ENCODE assay signal across 8 mouse cellular contexts in genomic region chrX:36195736-36196525, GRCm38 (mm10). TPM values are rescaled to one million over a fixed set of nuclear protein-coding genes. Genes with fewer than 3 reads are reported as not detected.
DNase-seq lines count a peak whose midpoint lies in the region; ATAC-seq and TF ChIP-seq lines count a peak whose summit lies in the region.

Zcchc12 (plus strand) TSS chrX:36195904.

- TF ChIP-seq POLR2A in testis, adult 2 months (IDR thresholded peaks at IDR 0.05; ENCODE audit: control insufficient read depth, low read depth, low read length): no peak

- no peak for DNase-seq in kidney, adult 11 months
- peak; percentile 35 to 49 for DNase-seq in layer of hippocampus, postnatal 10 days (ENCODE audit: low spot score in 2 of 2)
- DNase-seq in ovary, postnatal 14 days (ENCODE audit: low spot score): no peak

- 26% methylated on average over 28 of the region's 28 CpGs for WGBS in kidney, embryonic 16.5 days
- WGBS in heart, embryonic 15.5 days: 16% methylated on average over 28 of the region's 28 CpGs
- 23% methylated on average over 28 of the region's 28 CpGs for WGBS in midbrain, embryonic 12.5 days

- peak within 1 kb of the TSS; percentile 27 for H3K4me3 ChIP-seq in kidney, embryonic 16.5 days (ENCODE audit: low read length)
- peak within 1 kb of the TSS; percentile 35 for H3K4me3 ChIP-seq in heart, embryonic 15.5 days
- peak within 1 kb of the TSS; percentile 42 for H3K4me3 ChIP-seq in midbrain, embryonic 12.5 days
- H3K4me3 ChIP-seq in testis, adult 2 months (ENCODE audit: control insufficient read depth, low read depth, low read length): peak within 1 kb of the TSS; percentile 45

- H3K9ac ChIP-seq in kidney, embryonic 16.5 days (replicated peaks; ENCODE audit: low read length): no peak within 1 kb of the TSS
- no peak within 1 kb of the TSS for H3K9ac ChIP-seq in heart, embryonic 15.5 days
- H3K9ac ChIP-seq in midbrain, embryonic 12.5 days (replicated peaks): peak within 1 kb of the TSS; percentile 39

- H3K4me1 ChIP-seq in kidney, embryonic 16.5 days (ENCODE audit: insufficient read depth, low read length): no peaks in the 10 kb centered on the region
- H3K4me1 ChIP-seq in heart, embryonic 15.5 days (replicated peaks): no peaks in the 10 kb centered on the region
- peaks cover 13% of the 10 kb centered on the region; the same call in 1 of the 2 replicates for H3K4me1 ChIP-seq in midbrain, embryonic 12.5 days
- H3K4me1 ChIP-seq in testis, adult 2 months (ENCODE audit: control insufficient read depth, insufficient read depth, low read length): no peaks in the 10 kb centered on the region

- H3K27me3 ChIP-seq in kidney, embryonic 16.5 days (ENCODE audit: insufficient read depth, low read length): no peaks in the 10 kb centered on the region; the same call in 1 of the 2 replicates
- H3K27me3 ChIP-seq in heart, embryonic 15.5 days: no peaks in the 10 kb centered on the region
- no peaks in the 10 kb centered on the region; the same call in 1 of the 2 replicates for H3K27me3 ChIP-seq in midbrain, embryonic 12.5 days
- H3K27me3 ChIP-seq in testis, adult 2 months (ENCODE audit: control insufficient read depth, insufficient read depth, low read length): no peaks in the 10 kb centered on the region

- H3K27ac ChIP-seq in kidney, embryonic 16.5 days (ENCODE audit: low read length): no peak within 1 kb of the TSS
- no peak within 1 kb of the TSS for H3K27ac ChIP-seq in heart, embryonic 15.5 days
- H3K27ac ChIP-seq in midbrain, embryonic 12.5 days (replicated peaks): peak within 1 kb of the TSS; percentile 49; the same call in 1 of the 2 replicates
- H3K27ac ChIP-seq in testis, adult 2 months (ENCODE audit: control insufficient read depth, insufficient read depth, low read depth, low read length): no peak within 1 kb of the TSS

- H3K36me3 ChIP-seq in kidney, embryonic 16.5 days (ENCODE audit: insufficient read depth, low read length): no peaks in the 10 kb centered on the region
- H3K36me3 ChIP-seq in heart, embryonic 15.5 days: no peaks in the 10 kb centered on the region
- H3K36me3 ChIP-seq in midbrain, embryonic 12.5 days: no peaks in the 10 kb centered on the region
- H3K36me3 ChIP-seq in testis, adult 2 months (ENCODE audit: control insufficient read depth, insufficient read depth, low read length): no peaks in the 10 kb centered on the region

- peak within 1 kb of the TSS; percentile 52 for H3K4me2 ChIP-seq in kidney, embryonic 16.5 days (replicated peaks; ENCODE audit: low read depth, low read length)
- peak within 1 kb of the TSS; percentile 58 for H3K4me2 ChIP-seq in heart, embryonic 15.5 days
- peak within 1 kb of the TSS; percentile 53 for H3K4me2 ChIP-seq in midbrain, embryonic 12.5 days (replicated peaks)

- no peaks in the 10 kb centered on the region for H3K9me3 ChIP-seq in kidney, embryonic 16.5 days (ENCODE audit: low read length)
- no peaks in the 10 kb centered on the region for H3K9me3 ChIP-seq in heart, embryonic 15.5 days (replicated peaks)
- H3K9me3 ChIP-seq in midbrain, embryonic 12.5 days: no peaks in the 10 kb centered on the region

- no peak for TF ChIP-seq CTCF in testis, adult 2 months (IDR thresholded peaks at IDR 0.05; ENCODE audit: control insufficient read depth, insufficient read depth, insufficient replicate concordance, low read depth, low read length)

- peak; percentile 74; the same call in 1 of the 2 replicates for ATAC-seq in kidney, embryonic 16.5 days (ENCODE audit: low FRiP score, low TSS enrichment)
- ATAC-seq in common myeloid progenitor, adult 5-6 weeks (replicated peaks; ENCODE audit: low read depth, poor library complexity, severe bottlenecking): peak; percentile 25; the same call in 1 of the 2 replicates
- peak; percentile 43; the same call in 1 of the 2 replicates for ATAC-seq in heart, embryonic 15.5 days (replicated peaks; ENCODE audit: insufficient number of reproducible peaks, insufficient read depth, low FRiP score, low read depth)
- peak; percentile 53 for ATAC-seq in midbrain, embryonic 12.5 days (ENCODE audit: low FRiP score, low read depth)

RNA-seq across cellular contexts. Expression of gene Zcchc12, which starts in this region (rescaled TPM):
- 5.1 and 6.1 TPM in 2 replicates for polyA plus RNA-seq in kidney, embryonic 16.5 days (2015; fragmentation: Nextera tagmentation; extraction: Ambion mirVana)
- total RNA-seq in common myeloid progenitor, adult 5-6 weeks (2017): not detected in 2 replicates
- polyA plus RNA-seq in heart, embryonic 15.5 days (2015; fragmentation: Nextera tagmentation; extraction: Ambion mirVana): 3.0 and 4.8 TPM in 2 replicates
- 10 to 100 TPM; 73.2 to 74.0 TPM for total RNA-seq in layer of hippocampus, postnatal 10 days (2021)
- 84.1 and 84.6 TPM in 2 replicates for polyA plus RNA-seq in midbrain, embryonic 12.5 days (2016; fragmentation: Nextera tagmentation; extraction: Ambion mirVana)
- polyA plus RNA-seq in testis, adult 2 months (2012; rRNA removed): 1.4 and 1.7 TPM in 2 replicates

Comparison
In these comparisons a context has a peak if more than half of its experiments do, and no peak if none do; other contexts are left out.
1. RNA of gene Zcchc12 (total RNA-seq): 73.2 to 74.0 TPM in layer of hippocampus, postnatal 10 days; not detected in common myeloid progenitor, adult 5-6 weeks; every median in the first group is over 10 times any median in the second.
2. RNA of gene Zcchc12 (polyA plus RNA-seq): 84.1 to 84.6 TPM in midbrain, embryonic 12.5 days; 5.1 to 6.1 TPM in kidney, embryonic 16.5 days, 3.0 to 4.8 TPM in heart, embryonic 15.5 days and 1.4 to 1.7 TPM in testis, adult 2 months; every median in the first group is over 10 times any median in the second.
3. Peak in ATAC-seq in common myeloid progenitor, adult 5-6 weeks; RNA of the gene not detected or under 1 TPM.
4. DNase-seq: peak in layer of hippocampus, postnatal 10 days (2 of 2); none in kidney, adult 11 months (single experiment) and ovary, postnatal 14 days (single experiment).
5. Peak in every context shown above with its lines, with median percentiles within 50 percentile points of each other: ATAC-seq, H3K4me2 ChIP-seq and H3K4me3 ChIP-seq.